Mouse (Mus musculus) forebrain, embryonic 14.5 days (tissue): ENCODE measurements around the gene Dixdc1. TPM values are rescaled to one million over a fixed set of nuclear protein-coding genes. Genes with fewer than 3 reads are reported as not detected.

Source experiments
- ATAC-seq: fragments of 200-750 bp; cut with Nextera tagmentation; 2 replicates; pipeline ENCODE4 v1.8.0; 2017; ENCODE audit warnings: mild to moderate bottlenecking, moderate library complexity
- DNase-seq: peaks from one replicate; pipeline ENCODE4 v3.0.0-alpha.2; 2015; ENCODE audit warnings: low spot score
- H3K27ac ChIP-seq: fragments of 300-500 bp; sonication (generic); 2 replicates; pipeline ENCODE4 v1.5.1; 2014; ENCODE audit warnings: low read depth, mild to moderate bottlenecking, control low read depth, low read length, moderate library complexity
- H3K27me3 ChIP-seq: fragments of 300-500 bp; sonication (generic); replicated peaks from 2 replicates; pipeline ENCODE4 v1.6.1; 2014; ENCODE audit warnings: low read length, control low read depth, mixed read lengths; ENCODE audit not compliant: control insufficient read depth, insufficient read depth
- H3K36me3 ChIP-seq: fragments of 300-500 bp; sonication (generic); 2 replicates; pipeline ENCODE4 v1.6.1; 2014; ENCODE audit warnings: low read length, control low read depth; ENCODE audit not compliant: control insufficient read depth, insufficient read depth
- H3K4me1 ChIP-seq: fragments of 300-500 bp; sonication (generic); 2 replicates; pipeline ENCODE4 v1.6.1; 2014; ENCODE audit warnings: antibody characterized with exemption, low read length, control low read depth; ENCODE audit not compliant: control insufficient read depth, insufficient read depth
- H3K4me2 ChIP-seq: fragments of 300-500 bp; sonication (generic); 2 replicates; pipeline ENCODE4 v1.6.1; 2014; ENCODE audit warnings: mild to moderate bottlenecking, control low read depth, low read length
- H3K4me3 ChIP-seq: fragments of 300-500 bp; sonication (generic); 2 replicates; pipeline ENCODE4 v1.5.1; 2014; ENCODE audit warnings: low read depth, low read length, control low read depth
- H3K9ac ChIP-seq: fragments of 300-500 bp; sonication (generic); 2 replicates; pipeline ENCODE4 v1.6.1; 2014; ENCODE audit warnings: mild to moderate bottlenecking, low read length, control low read depth, moderate library complexity
- H3K9me3 ChIP-seq: fragments of 300-500 bp; sonication (generic); replicated peaks from 2 replicates; pipeline ENCODE4 v1.6.1; 2016; ENCODE audit warnings: low read length, control low read depth, mixed read lengths; ENCODE audit not compliant: control insufficient read depth
- WGBS: fragments of 180-500 bp; shearing (Covaris S2); extraction: QIAGEN DNeasy Blood & Tissue Kit; methylation state at CpG from one replicate; pipeline ENCODE4 v1.1.7; 2014; 5-methylcytosine and 5-hydroxymethylcytosine counted together
- polyA plus RNA-seq: library from polyadenylated mRNA; unstranded; fragments of >200 nt; fragmentation: Nextera tagmentation; extraction: Ambion mirVana; gene quantifications from 2 replicates; pipeline ENCODE4 v1.2.1, GENCODE M21; 2014

The Dixdc1 gene
- polyA plus RNA-seq, 1 experiment from 2014 or later = 21.6 TPM

- peak within 1 kb of the TSS; percentile 79 for H3K4me2 ChIP-seq
- peaks cover 26% of the 10 kb centered on the region for H3K36me3 ChIP-seq
- H3K9ac ChIP-seq = peak within 1 kb of the TSS; percentile 93
- H3K27ac ChIP-seq = peak within 1 kb of the TSS; percentile 77
- no peaks in the 10 kb centered on the region for H3K9me3 ChIP-seq
- ATAC-seq (peak; percentile 91), DNase-seq (peak; percentile 94)
- under 1% methylated on average over 63 of the region's 63 CpGs for WGBS
- H3K4me3 ChIP-seq = peak within 1 kb of the TSS; percentile 88
- peaks cover 11% of the 10 kb centered on the region for H3K4me1 ChIP-seq
- H3K27me3 ChIP-seq = no peaks in the 10 kb centered on the region
Observed at GRCm38 (mm10) chr9:50659392-50660217, 79.7 kb downstream of the Dixdc1 start, which contains the start of gene Dlat. TSS of gene Dlat (minus strand) at chr9:50659780.

- DNase-seq (no peak), ATAC-seq (peak; percentile 59)
- H3K4me2 ChIP-seq = peak overlapping the region; percentile 79
- no peaks in the 10 kb centered on the region for H3K27me3 ChIP-seq
- peak overlapping the region; percentile 93 for H3K9ac ChIP-seq
- peak overlapping the region; percentile 77 for H3K27ac ChIP-seq
- H3K4me1 ChIP-seq = peaks cover 11% of the 10 kb centered on the region
- H3K9me3 ChIP-seq = no peaks in the 10 kb centered on the region
- peaks cover 26% of the 10 kb centered on the region for H3K36me3 ChIP-seq
- WGBS = under 1% methylated on average over 28 of the region's 28 CpGs
- peak overlapping the region; percentile 88 for H3K4me3 ChIP-seq
Observed at GRCm38 (mm10) chr9:50658941-50659388, 80.4 kb downstream of the Dixdc1 start.

DNA sequence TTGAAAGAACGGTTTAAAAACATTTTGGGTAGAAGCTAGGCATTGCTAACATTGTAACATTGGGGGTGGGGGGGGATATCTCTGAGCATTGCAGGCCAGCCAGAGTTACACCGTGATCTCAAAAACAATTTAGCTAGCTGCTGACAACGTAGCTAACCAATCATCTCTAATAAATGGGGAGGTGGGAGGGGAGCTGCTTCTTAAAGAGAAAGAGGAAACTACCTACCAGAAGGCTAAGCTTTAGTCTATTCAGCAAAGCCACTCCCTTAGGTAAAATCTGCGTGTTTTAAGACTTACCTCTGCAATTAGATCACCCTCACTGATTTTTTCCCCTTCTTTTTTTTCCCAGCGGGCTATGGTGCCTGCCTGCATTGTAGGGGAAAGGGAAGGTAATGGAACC, 80.9 kb downstream of the Dixdc1 start:
- no peak overlapping the region for H3K27ac ChIP-seq
- peak overlapping the region; percentile 93 for H3K9ac ChIP-seq
- H3K4me2 ChIP-seq = peak overlapping the region; percentile 79
- WGBS = 21% methylated on average over 5 of the region's 5 CpGs
- peaks cover 30% of the 10 kb centered on the region for H3K36me3 ChIP-seq
- H3K9me3 ChIP-seq = no peaks in the 10 kb centered on the region
- peaks cover 11% of the 10 kb centered on the region for H3K4me1 ChIP-seq
- H3K4me3 ChIP-seq = peak overlapping the region; percentile 88
- H3K27me3 ChIP-seq = no peaks in the 10 kb centered on the region
- DNase-seq (peak; percentile 35), ATAC-seq (no peak)

- no peaks in the 10 kb centered on the region for H3K9me3 ChIP-seq
- H3K9ac ChIP-seq = no peak overlapping the region
- H3K4me3 ChIP-seq = no peak overlapping the region
- no peak overlapping the region for H3K27ac ChIP-seq
- WGBS = 95% methylated on average over 10 of the region's 10 CpGs
- ATAC-seq (no peak), DNase-seq (no peak)
- peaks cover 84% of the 10 kb centered on the region for H3K36me3 ChIP-seq
- H3K4me1 ChIP-seq = no peaks in the 10 kb centered on the region
- no peaks in the 10 kb centered on the region for H3K27me3 ChIP-seq
- no peak overlapping the region for H3K4me2 ChIP-seq
Observed at GRCm38 (mm10) chr9:50650503-50650902, 88.8 kb downstream of the Dixdc1 start.

DNA sequence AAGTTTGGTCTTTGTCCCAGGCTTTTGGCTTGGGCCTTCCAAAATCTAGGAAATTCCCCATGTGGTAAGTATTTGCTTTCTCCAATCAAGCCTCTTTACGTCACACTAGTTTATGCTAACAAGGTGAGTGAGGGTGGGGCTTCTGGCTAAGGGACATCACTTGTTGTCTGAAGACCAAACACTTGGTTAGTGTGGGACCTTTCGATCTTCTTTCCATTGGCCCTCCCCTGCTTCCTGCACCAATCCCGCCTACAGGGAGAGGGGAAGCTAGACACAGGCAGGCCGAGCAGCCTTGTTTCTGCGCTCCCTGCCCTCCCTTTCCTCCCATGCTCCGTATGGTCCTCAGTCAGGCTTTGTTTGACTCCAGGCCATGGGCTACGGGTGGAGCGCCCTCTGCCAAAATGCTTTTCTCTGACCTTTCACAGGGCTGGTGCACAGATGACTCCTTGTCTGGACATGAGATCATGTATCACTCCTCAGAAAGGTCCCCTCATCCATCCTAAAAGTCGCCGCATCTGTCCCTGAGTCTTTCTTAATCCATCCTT, 92.4 kb downstream of the Dixdc1 start:
- peaks cover 96% of the 10 kb centered on the region for H3K36me3 ChIP-seq
- H3K27me3 ChIP-seq = no peaks in the 10 kb centered on the region
- no peak overlapping the region for H3K4me3 ChIP-seq
- H3K4me1 ChIP-seq = no peaks in the 10 kb centered on the region
- H3K27ac ChIP-seq = no peak overlapping the region
- no peak overlapping the region for H3K9ac ChIP-seq
- H3K9me3 ChIP-seq = no peaks in the 10 kb centered on the region
- H3K4me2 ChIP-seq = no peak overlapping the region
- DNase-seq = no peak
- no peak for ATAC-seq
- WGBS = 78% methylated on average over 10 of the region's 10 CpGs

DNA sequence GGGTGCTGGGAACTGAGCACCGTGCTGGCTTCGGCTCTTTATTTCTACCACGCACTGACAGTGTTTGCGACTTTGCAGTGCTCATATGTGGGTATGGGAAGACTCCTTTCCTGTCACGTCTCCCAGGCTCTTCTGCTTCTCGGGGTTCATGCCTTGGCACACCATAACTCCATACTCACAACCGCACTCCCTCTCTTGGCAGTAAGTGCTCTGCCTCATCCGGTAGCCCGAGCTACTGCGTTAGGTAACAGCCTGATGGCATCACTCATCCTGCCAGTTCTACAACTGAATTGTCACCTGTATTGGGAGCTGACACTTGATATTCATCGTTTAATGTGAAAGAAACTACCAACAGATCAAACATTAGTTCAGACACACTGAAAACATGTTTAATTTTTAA, 105.0 kb downstream of the Dixdc1 start:
- Histone ChIP-seq H3K27ac (no peak overlapping the region), H3K4me3 (no peak overlapping the region), H3K4me1 (no peaks in the 10 kb centered on the region), H3K4me2 (no peak overlapping the region), H3K36me3 (peaks cover 49% of the 10 kb centered on the region), H3K27me3 (no peaks in the 10 kb centered on the region), H3K9me3 (no peaks in the 10 kb centered on the region), H3K9ac (no peak overlapping the region)
- 95% methylated on average over 11 of the region's 11 CpGs for WGBS
- DNase-seq = no peak
- no peak for ATAC-seq

DNA sequence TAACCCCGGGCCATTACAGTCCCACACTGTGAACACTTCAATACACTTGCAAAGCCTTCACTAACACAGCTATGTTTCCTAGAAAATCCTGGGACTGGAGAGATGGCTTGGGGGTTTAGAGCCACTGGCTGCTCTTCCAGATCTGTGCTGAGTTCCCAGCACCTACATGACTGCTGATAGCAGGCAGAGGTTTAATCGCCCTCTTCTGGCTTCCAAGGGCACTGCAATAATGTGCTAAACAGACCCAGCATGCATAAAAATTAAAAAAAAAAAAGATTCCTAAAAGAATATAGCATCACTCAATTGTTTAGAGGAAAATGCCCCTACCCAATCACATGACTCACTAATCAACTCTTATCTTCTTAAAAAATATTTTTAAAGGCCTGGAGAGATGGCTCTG, 106.3 kb downstream of the Dixdc1 start:
- 63% methylated on average over 2 of the region's 2 CpGs for WGBS
- no peaks in the 10 kb centered on the region for H3K27me3 ChIP-seq
- no peak overlapping the region for H3K9ac ChIP-seq
- DNase-seq (peak; percentile 4), ATAC-seq (no peak)
- H3K36me3 ChIP-seq = peaks cover 41% of the 10 kb centered on the region
- H3K4me2 ChIP-seq = no peak overlapping the region
- no peaks in the 10 kb centered on the region for H3K9me3 ChIP-seq
- no peak overlapping the region for H3K27ac ChIP-seq
- H3K4me1 ChIP-seq = no peaks in the 10 kb centered on the region
- H3K4me3 ChIP-seq = no peak overlapping the region

GRCm38 (mm10) chr9:50632016-50632688, 107.2 kb downstream of the Dixdc1 start:
- Histone ChIP-seq H3K9ac (no peak overlapping the region), H3K4me3 (no peak overlapping the region), H3K36me3 (peaks cover 34% of the 10 kb centered on the region), H3K4me1 (no peaks in the 10 kb centered on the region), H3K9me3 (no peaks in the 10 kb centered on the region), H3K4me2 (no peak overlapping the region), H3K27ac (no peak overlapping the region), H3K27me3 (no peaks in the 10 kb centered on the region)
- ATAC-seq (no peak), DNase-seq (no peak)
- WGBS = 85% methylated on average over 6 of the region's 6 CpGs
